Mouse (Mus musculus): Measurements from ENCODE around the gene Itpk1. TPM values are rescaled to one million over a fixed set of nuclear protein-coding genes. Genes with fewer than 3 reads are reported as not detected.

The Itpk1 gene
- polyA plus RNA-seq, 1 experiment, result 4.5 TPM

GRCm38 (mm10) chr12:102702356-102703110, 2.2 kb downstream of the Itpk1 start:
- TF ChIP-seq MYOD1 (IDR thresholded peaks at IDR 0.05; ENCODE audit: control insufficient read depth, insufficient read length, low read depth) (no peak), MYOG (IDR thresholded peaks at IDR 0.05; ENCODE audit: control insufficient read depth, extremely low read depth, insufficient read length) (no peak), CEBPB (IDR thresholded peaks at IDR 0.05; ENCODE audit: low read depth) (no peak), CTCF (IDR thresholded peaks at IDR 0.05; ENCODE audit: control insufficient read depth, insufficient read depth, insufficient read length) (no peak), FOSL1 (IDR thresholded peaks at IDR 0.05; ENCODE audit: insufficient read depth, low read length, poor library complexity, severe bottlenecking) (no peak), USF1 (IDR thresholded peaks at IDR 0.05; ENCODE audit: low read depth) (no peak), MAX (IDR thresholded peaks at IDR 0.05) (no peak)
- Histone ChIP-seq H3ac (ENCODE audit: control insufficient read depth, insufficient read length, low read depth) (no peak overlapping the region), H3K79me2 (ENCODE audit: control insufficient read depth, insufficient read depth) (no peaks in the 10 kb centered on the region), H3K27me3 (ENCODE audit: control insufficient read depth, insufficient read depth, insufficient read length) (no peaks in the 10 kb centered on the region), H3K79me3 (ENCODE audit: low read depth) (no peaks in the 10 kb centered on the region), H3K36me3 (ENCODE audit: control insufficient read depth, insufficient read depth) (no peaks in the 10 kb centered on the region), H3K4me3 (ENCODE audit: insufficient read depth, poor library complexity, severe bottlenecking) (no peak overlapping the region)

DNA sequence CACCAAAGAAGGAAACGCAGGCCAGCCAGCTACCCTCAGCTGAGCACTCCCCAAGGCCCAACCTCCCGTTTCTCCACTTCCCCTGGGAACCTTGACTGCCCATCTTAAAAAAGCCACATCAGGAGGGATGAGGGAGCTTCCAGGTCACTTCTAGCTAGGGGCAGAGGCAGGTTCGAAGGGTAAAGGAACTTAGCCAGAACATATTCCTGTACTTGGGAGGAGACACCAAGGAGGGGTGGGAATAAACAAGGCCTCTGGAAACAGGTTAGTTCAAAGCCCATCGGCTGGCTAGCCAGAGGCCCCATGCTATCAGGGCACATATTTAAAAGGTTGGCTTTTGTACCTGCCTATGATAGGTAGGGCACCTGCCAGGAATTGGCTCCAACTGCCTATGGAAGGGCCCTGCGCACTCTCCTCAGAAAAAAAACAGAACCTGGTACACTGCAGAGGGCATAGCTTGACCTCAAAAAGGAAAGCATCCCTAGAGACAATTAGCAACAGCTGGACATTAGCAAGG, 3.0 kb downstream of the Itpk1 start:
- Histone ChIP-seq H3K36me3 (ENCODE audit: control insufficient read depth, insufficient read depth) (no peaks in the 10 kb centered on the region), H3K79me2 (ENCODE audit: control insufficient read depth, insufficient read depth) (no peaks in the 10 kb centered on the region), H3K27me3 (ENCODE audit: control insufficient read depth, insufficient read depth, insufficient read length) (no peaks in the 10 kb centered on the region), H3ac (ENCODE audit: control insufficient read depth, insufficient read length, low read depth) (no peak overlapping the region), H3K79me3 (ENCODE audit: low read depth) (no peaks in the 10 kb centered on the region), H3K4me3 (ENCODE audit: insufficient read depth, poor library complexity, severe bottlenecking) (no peak overlapping the region)
- TF ChIP-seq MYOG (IDR thresholded peaks at IDR 0.05; ENCODE audit: control insufficient read depth, extremely low read depth, insufficient read length) (no peak), FOSL1 (IDR thresholded peaks at IDR 0.05; ENCODE audit: insufficient read depth, low read length, poor library complexity, severe bottlenecking) (no peak), USF1 (IDR thresholded peaks at IDR 0.05; ENCODE audit: low read depth) (no peak), MYOD1 (IDR thresholded peaks at IDR 0.05; ENCODE audit: control insufficient read depth, insufficient read length, low read depth) (no peak), CTCF (IDR thresholded peaks at IDR 0.05; ENCODE audit: control insufficient read depth, insufficient read depth, insufficient read length) (no peak), MAX (IDR thresholded peaks at IDR 0.05) (no peak), CEBPB (IDR thresholded peaks at IDR 0.05; ENCODE audit: low read depth) (no peak)

DNA sequence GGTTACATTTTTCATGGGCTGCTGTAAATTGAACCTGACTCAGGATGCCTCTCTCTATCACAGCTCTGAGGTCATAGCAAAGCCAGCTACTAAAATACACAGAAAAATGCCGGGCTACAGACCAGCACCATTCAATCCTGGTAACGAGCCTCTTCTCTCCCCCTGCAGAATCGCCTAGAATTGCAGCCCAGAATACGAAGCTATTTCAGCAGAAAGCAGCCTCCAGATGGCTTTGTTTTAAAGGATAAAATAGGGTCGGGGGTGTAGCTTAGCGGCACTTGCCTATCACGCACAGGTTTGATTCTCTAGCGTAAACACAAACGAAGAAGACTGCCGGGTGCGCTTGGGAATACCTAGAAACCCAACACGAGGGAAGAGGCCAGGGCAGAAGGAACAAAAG, 4.3 kb downstream of the Itpk1 start:
- Histone ChIP-seq H3K79me3 (ENCODE audit: low read depth) (no peaks in the 10 kb centered on the region), H3K36me3 (ENCODE audit: control insufficient read depth, insufficient read depth) (no peaks in the 10 kb centered on the region), H3K27me3 (ENCODE audit: control insufficient read depth, insufficient read depth, insufficient read length) (no peaks in the 10 kb centered on the region), H3K4me3 (ENCODE audit: insufficient read depth, poor library complexity, severe bottlenecking) (no peak overlapping the region), H3ac (ENCODE audit: control insufficient read depth, insufficient read length, low read depth) (no peak overlapping the region), H3K79me2 (ENCODE audit: control insufficient read depth, insufficient read depth) (no peaks in the 10 kb centered on the region)
- TF ChIP-seq CTCF (IDR thresholded peaks at IDR 0.05; ENCODE audit: control insufficient read depth, insufficient read depth, insufficient read length), result no peak
- TF ChIP-seq FOSL1 (IDR thresholded peaks at IDR 0.05; ENCODE audit: insufficient read depth, low read length, poor library complexity, severe bottlenecking), result no peak
- TF ChIP-seq MAX (IDR thresholded peaks at IDR 0.05), result no peak
- no peak for TF ChIP-seq MYOG (IDR thresholded peaks at IDR 0.05; ENCODE audit: control insufficient read depth, extremely low read depth, insufficient read length)
- no peak for TF ChIP-seq USF1 (IDR thresholded peaks at IDR 0.05; ENCODE audit: low read depth)
- no peak for TF ChIP-seq CEBPB (IDR thresholded peaks at IDR 0.05; ENCODE audit: low read depth)
- TF ChIP-seq MYOD1 (IDR thresholded peaks at IDR 0.05; ENCODE audit: control insufficient read depth, insufficient read length, low read depth), result no peak

DNA sequence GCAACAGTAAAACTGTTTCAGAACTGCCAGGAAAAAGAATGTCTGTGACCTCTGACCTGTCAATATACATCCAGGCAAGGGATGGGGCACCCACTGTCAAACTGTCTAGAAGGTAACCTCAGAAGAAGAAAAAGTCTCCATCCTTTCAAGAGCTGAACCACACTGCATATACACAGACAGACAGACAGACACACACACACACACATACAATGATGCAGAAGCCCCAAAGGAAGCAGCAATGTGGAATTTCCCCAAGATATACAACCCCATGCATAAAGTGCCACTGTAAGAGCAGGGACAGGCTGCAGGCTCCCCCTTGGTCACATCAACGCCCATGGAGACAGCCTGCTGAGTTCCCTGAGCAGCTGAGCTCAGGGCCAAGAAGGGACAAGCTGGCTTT, 5.6 kb downstream of the Itpk1 start:
- no peaks in the 10 kb centered on the region for H3K79me3 ChIP-seq (ENCODE audit: low read depth)
- H3ac ChIP-seq (ENCODE audit: control insufficient read depth, insufficient read length, low read depth), result no peak overlapping the region
- H3K36me3 ChIP-seq (ENCODE audit: control insufficient read depth, insufficient read depth), result no peaks in the 10 kb centered on the region
- H3K27me3 ChIP-seq (ENCODE audit: control insufficient read depth, insufficient read depth, insufficient read length), result no peaks in the 10 kb centered on the region
- TF ChIP-seq MYOD1 (IDR thresholded peaks at IDR 0.05; ENCODE audit: control insufficient read depth, insufficient read length, low read depth), result no peak
- no peak for TF ChIP-seq CTCF (IDR thresholded peaks at IDR 0.05; ENCODE audit: control insufficient read depth, insufficient read depth, insufficient read length)
- TF ChIP-seq MAX (IDR thresholded peaks at IDR 0.05), result no peak
- no peak for TF ChIP-seq MYOG (IDR thresholded peaks at IDR 0.05; ENCODE audit: control insufficient read depth, extremely low read depth, insufficient read length)
- no peak for TF ChIP-seq USF1 (IDR thresholded peaks at IDR 0.05; ENCODE audit: low read depth)
- no peak for TF ChIP-seq CEBPB (IDR thresholded peaks at IDR 0.05; ENCODE audit: low read depth)
- no peak for TF ChIP-seq FOSL1 (IDR thresholded peaks at IDR 0.05; ENCODE audit: insufficient read depth, low read length, poor library complexity, severe bottlenecking)
- no peak overlapping the region for H3K4me3 ChIP-seq (ENCODE audit: insufficient read depth, poor library complexity, severe bottlenecking)
- no peaks in the 10 kb centered on the region for H3K79me2 ChIP-seq (ENCODE audit: control insufficient read depth, insufficient read depth)

DNA sequence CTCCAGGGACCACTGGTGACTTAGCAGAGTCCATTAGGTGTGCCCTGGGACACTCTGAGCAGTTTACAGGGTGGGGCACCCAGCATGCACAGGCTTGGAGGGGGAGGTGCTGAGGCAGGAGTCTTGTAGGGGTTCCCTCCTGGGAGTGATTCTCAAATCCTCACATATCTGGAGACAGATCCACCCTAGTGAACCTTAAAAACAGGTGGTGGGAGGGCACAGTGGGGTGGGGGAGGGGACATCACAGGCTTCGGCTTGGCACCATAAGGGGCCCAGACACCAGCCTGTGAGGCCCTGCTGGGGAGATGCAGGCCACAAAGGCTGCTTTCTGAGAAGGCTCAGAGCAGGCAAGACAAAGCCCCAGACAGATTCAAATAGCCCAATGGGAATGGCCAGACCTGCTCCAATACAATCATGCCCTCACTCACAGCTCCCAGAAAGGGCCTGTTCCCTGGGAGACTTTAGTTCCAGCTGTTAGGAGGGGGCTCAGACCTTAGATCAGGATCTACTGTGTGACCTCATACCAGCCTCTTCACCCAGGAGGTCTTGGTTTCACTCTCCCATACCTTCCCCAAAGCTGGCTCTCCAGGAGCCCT, 6.5 kb downstream of the Itpk1 start:
- Histone ChIP-seq H3K27me3 (ENCODE audit: control insufficient read depth, insufficient read depth, insufficient read length) (no peaks in the 10 kb centered on the region), H3ac (ENCODE audit: control insufficient read depth, insufficient read length, low read depth) (no peak overlapping the region), H3K79me2 (ENCODE audit: control insufficient read depth, insufficient read depth) (no peaks in the 10 kb centered on the region), H3K4me3 (ENCODE audit: insufficient read depth, poor library complexity, severe bottlenecking) (no peak overlapping the region), H3K79me3 (ENCODE audit: low read depth) (no peaks in the 10 kb centered on the region), H3K36me3 (ENCODE audit: control insufficient read depth, insufficient read depth) (no peaks in the 10 kb centered on the region)
- no peak for TF ChIP-seq MYOD1 (IDR thresholded peaks at IDR 0.05; ENCODE audit: control insufficient read depth, insufficient read length, low read depth)
- TF ChIP-seq CTCF (IDR thresholded peaks at IDR 0.05; ENCODE audit: control insufficient read depth, insufficient read depth, insufficient read length), result no peak
- TF ChIP-seq CEBPB (IDR thresholded peaks at IDR 0.05; ENCODE audit: low read depth), result no peak
- no peak for TF ChIP-seq MYOG (IDR thresholded peaks at IDR 0.05; ENCODE audit: control insufficient read depth, extremely low read depth, insufficient read length)
- TF ChIP-seq USF1 (IDR thresholded peaks at IDR 0.05; ENCODE audit: low read depth), result no peak
- no peak for TF ChIP-seq FOSL1 (IDR thresholded peaks at IDR 0.05; ENCODE audit: insufficient read depth, low read length, poor library complexity, severe bottlenecking)
- TF ChIP-seq MAX (IDR thresholded peaks at IDR 0.05), result no peak

Measured in C2C12 (cell line).